Mouse (Mus musculus): ENCODE data around the gene Ncoa7. TPM values are rescaled to one million over a fixed set of nuclear protein-coding genes. Genes with fewer than 3 reads are reported as not detected.

Gene Ncoa7
- polyA plus RNA-seq, 1 experiment from 2014 or later, result 11.8 TPM

- no peak for DNase-seq
- Histone ChIP-seq H3K27ac (peak overlapping the region; percentile 47; the same call in 1 of the 2 replicates), H3K4me1 (replicated peaks) (peaks cover 16% of the 10 kb centered on the region), H3K4me3 (replicated peaks) (peak overlapping the region; percentile 56), H3K9me3 (replicated peaks) (no peaks in the 10 kb centered on the region), H3K9ac (peak overlapping the region; percentile 66), H3K27me3 (no peaks in the 10 kb centered on the region), H3K36me3 (no peaks in the 10 kb centered on the region), H3K4me2 (peak overlapping the region; percentile 58)
- WGBS (ENCODE audit: insufficient replicate concordance), result 32% methylated on average over 9 of the region's 9 CpGs
- peak; percentile 53 for ATAC-seq (ENCODE audit: low read depth)
Observed at GRCm38 (mm10) chr10:30810247-30810966, 7.3 kb upstream of the Ncoa7 start.

GRCm38 (mm10) chr10:30803587-30804253 lies 594 bp upstream of the Ncoa7 start:
- no peaks in the 10 kb centered on the region for H3K9me3 ChIP-seq (replicated peaks)
- peak overlapping the region; percentile 84 for H3K4me2 ChIP-seq
- peak; percentile 18 for DNase-seq
- peak overlapping the region; percentile 89 for H3K4me3 ChIP-seq (replicated peaks)
- H3K27me3 ChIP-seq, result no peaks in the 10 kb centered on the region
- peaks cover 33% of the 10 kb centered on the region for H3K4me1 ChIP-seq (replicated peaks)
- H3K9ac ChIP-seq, result peak overlapping the region; percentile 95
- peak overlapping the region; percentile 99 for H3K27ac ChIP-seq
- ATAC-seq (ENCODE audit: low read depth), result no peak
- 0 out of 2 replicates have a peak, but pooled peaks cover 3% of the 10 kb centered on the region for H3K36me3 ChIP-seq
- 39% methylated on average over 7 of the region's 7 CpGs for WGBS (ENCODE audit: insufficient replicate concordance)

GRCm38 (mm10) chr10:30802033-30802432 lies 1.1 kb downstream of the Ncoa7 start:
- Histone ChIP-seq H3K4me2 (peak overlapping the region; percentile 84), H3K9ac (peak overlapping the region; percentile 95), H3K9me3 (replicated peaks) (no peaks in the 10 kb centered on the region), H3K27me3 (no peaks in the 10 kb centered on the region), H3K27ac (peak overlapping the region; percentile 99), H3K4me3 (replicated peaks) (peak overlapping the region; percentile 89), H3K4me1 (replicated peaks) (peaks cover 40% of the 10 kb centered on the region), H3K36me3 (0 out of 2 replicates have a peak, but pooled peaks cover 3% of the 10 kb centered on the region)
- ATAC-seq (ENCODE audit: low read depth) (peak; percentile 7; the same call in 1 of the 2 replicates), DNase-seq (peak; percentile 44)
- WGBS (ENCODE audit: insufficient replicate concordance), result 9% methylated on average over 8 of the region's 8 CpGs

GRCm38 (mm10) chr10:30799713-30800450 lies 3.2 kb downstream of the Ncoa7 start:
- 78% methylated on average over 2 of the region's 2 CpGs for WGBS (ENCODE audit: insufficient replicate concordance)
- ATAC-seq (ENCODE audit: low read depth) (no peak), DNase-seq (no peak)
- no peaks in the 10 kb centered on the region for H3K9me3 ChIP-seq (replicated peaks)
- H3K36me3 ChIP-seq, result peaks cover 19% of the 10 kb centered on the region
- no peak overlapping the region for H3K9ac ChIP-seq
- no peak overlapping the region for H3K4me3 ChIP-seq (replicated peaks)
- no peak overlapping the region for H3K4me2 ChIP-seq
- H3K27ac ChIP-seq, result no peak overlapping the region
- peaks cover 40% of the 10 kb centered on the region for H3K4me1 ChIP-seq (replicated peaks)
- no peaks in the 10 kb centered on the region for H3K27me3 ChIP-seq

- no peak for ATAC-seq (ENCODE audit: low read depth)
- WGBS (ENCODE audit: insufficient replicate concordance), result 59% methylated on average over 5 of the region's 5 CpGs
- no peaks in the 10 kb centered on the region for H3K27me3 ChIP-seq
- DNase-seq, result no peak
- H3K4me3 ChIP-seq (replicated peaks), result no peak overlapping the region
- peaks cover 27% of the 10 kb centered on the region for H3K36me3 ChIP-seq
- H3K27ac ChIP-seq, result no peak overlapping the region
- no peak overlapping the region for H3K9ac ChIP-seq
- no peaks in the 10 kb centered on the region for H3K9me3 ChIP-seq (replicated peaks)
- H3K4me1 ChIP-seq (replicated peaks), result peaks cover 27% of the 10 kb centered on the region
- no peak overlapping the region for H3K4me2 ChIP-seq
Observed at GRCm38 (mm10) chr10:30796469-30797261, 6.5 kb downstream of the Ncoa7 start.

- no peaks in the 10 kb centered on the region for H3K9me3 ChIP-seq (replicated peaks)
- WGBS (ENCODE audit: insufficient replicate concordance), result 83% methylated on average over 3 of the region's 3 CpGs
- DNase-seq (no peak), ATAC-seq (ENCODE audit: low read depth) (no peak)
- H3K36me3 ChIP-seq, result peaks cover 18% of the 10 kb centered on the region
- no peak overlapping the region for H3K9ac ChIP-seq
- H3K27me3 ChIP-seq, result no peaks in the 10 kb centered on the region
- peaks cover 29% of the 10 kb centered on the region for H3K4me1 ChIP-seq (replicated peaks)
- no peak overlapping the region for H3K4me2 ChIP-seq
- no peak overlapping the region for H3K4me3 ChIP-seq (replicated peaks)
- no peak overlapping the region for H3K27ac ChIP-seq
Observed at GRCm38 (mm10) chr10:30791016-30791415, 12.1 kb downstream of the Ncoa7 start.

- Histone ChIP-seq H3K4me2 (no peak overlapping the region), H3K9me3 (replicated peaks) (no peaks in the 10 kb centered on the region), H3K27ac (no peak overlapping the region; the same call in 1 of the 2 replicates), H3K36me3 (peaks cover 10% of the 10 kb centered on the region), H3K4me1 (replicated peaks) (peaks cover 35% of the 10 kb centered on the region), H3K27me3 (no peaks in the 10 kb centered on the region), H3K4me3 (replicated peaks) (no peak overlapping the region), H3K9ac (no peak overlapping the region)
- 92% methylated on average over 5 of the region's 5 CpGs for WGBS (ENCODE audit: insufficient replicate concordance)
- DNase-seq, result no peak
- no peak for ATAC-seq (ENCODE audit: low read depth)
Observed at GRCm38 (mm10) chr10:30789521-30789920, 13.6 kb downstream of the Ncoa7 start.

GRCm38 (mm10) chr10:30788340-30788721 lies 14.8 kb downstream of the Ncoa7 start:
- H3K4me2 ChIP-seq, result no peak overlapping the region
- H3K9me3 ChIP-seq (replicated peaks), result no peaks in the 10 kb centered on the region
- no peak for DNase-seq
- peaks cover 45% of the 10 kb centered on the region for H3K4me1 ChIP-seq (replicated peaks)
- ATAC-seq (ENCODE audit: low read depth), result peak; percentile 54
- H3K9ac ChIP-seq, result no peak overlapping the region
- H3K27me3 ChIP-seq, result no peaks in the 10 kb centered on the region
- H3K4me3 ChIP-seq (replicated peaks), result no peak overlapping the region
- peak overlapping the region; percentile 55; the same call in 1 of the 2 replicates for H3K27ac ChIP-seq
- 51% methylated on average over 1 of the region's 1 CpGs for WGBS (ENCODE audit: insufficient replicate concordance)
- H3K36me3 ChIP-seq, result 0 out of 2 replicates have a peak, but pooled peaks cover 8% of the 10 kb centered on the region

GRCm38 (mm10) chr10:30787684-30788339 lies 15.3 kb downstream of the Ncoa7 start:
- H3K36me3 ChIP-seq, result 0 out of 2 replicates have a peak, but pooled peaks cover 8% of the 10 kb centered on the region
- WGBS (ENCODE audit: insufficient replicate concordance), result 54% methylated on average over 3 of the region's 3 CpGs
- H3K4me2 ChIP-seq, result no peak overlapping the region
- H3K9ac ChIP-seq, result no peak overlapping the region
- no peaks in the 10 kb centered on the region for H3K9me3 ChIP-seq (replicated peaks)
- no peaks in the 10 kb centered on the region for H3K27me3 ChIP-seq
- peak overlapping the region; percentile 55; the same call in 1 of the 2 replicates for H3K27ac ChIP-seq
- peak; percentile 79 for ATAC-seq (ENCODE audit: low read depth)
- peaks cover 48% of the 10 kb centered on the region for H3K4me1 ChIP-seq (replicated peaks)
- DNase-seq, result no peak
- no peak overlapping the region for H3K4me3 ChIP-seq (replicated peaks)

- ATAC-seq (ENCODE audit: low read depth), result no peak
- no peak overlapping the region for H3K4me3 ChIP-seq (replicated peaks)
- H3K4me2 ChIP-seq, result no peak overlapping the region
- no peak overlapping the region for H3K27ac ChIP-seq
- H3K27me3 ChIP-seq, result no peaks in the 10 kb centered on the region
- H3K4me1 ChIP-seq (replicated peaks), result peaks cover 48% of the 10 kb centered on the region
- H3K9me3 ChIP-seq (replicated peaks), result no peaks in the 10 kb centered on the region
- H3K9ac ChIP-seq, result no peak overlapping the region; the same call in 1 of the 2 replicates
- peaks cover 17% of the 10 kb centered on the region for H3K36me3 ChIP-seq
- 78% methylated on average over 5 of the region's 5 CpGs for WGBS (ENCODE audit: insufficient replicate concordance)
- no peak for DNase-seq
Observed at GRCm38 (mm10) chr10:30786103-30786754, 16.9 kb downstream of the Ncoa7 start.

All from liver, embryonic 13.5 days (tissue).